Mouse (Mus musculus) urinary bladder, postnatal 0 days (tissue): ENCODE results near the gene Usp17lb. TPM values are rescaled to one million over a fixed set of nuclear protein-coding genes. Genes with fewer than 3 reads are reported as not detected.

Source experiments
- polyA plus RNA-seq: library from polyadenylated mRNA; unstranded; fragments of >200 nt; fragmentation: Nextera tagmentation; extraction: Ambion mirVana; gene quantifications from 2 replicates; pipeline ENCODE4 v1.2.1, GENCODE M21; 2015

Usp17lb gene
- polyA plus RNA-seq: not detected in 2 replicates

DNA sequence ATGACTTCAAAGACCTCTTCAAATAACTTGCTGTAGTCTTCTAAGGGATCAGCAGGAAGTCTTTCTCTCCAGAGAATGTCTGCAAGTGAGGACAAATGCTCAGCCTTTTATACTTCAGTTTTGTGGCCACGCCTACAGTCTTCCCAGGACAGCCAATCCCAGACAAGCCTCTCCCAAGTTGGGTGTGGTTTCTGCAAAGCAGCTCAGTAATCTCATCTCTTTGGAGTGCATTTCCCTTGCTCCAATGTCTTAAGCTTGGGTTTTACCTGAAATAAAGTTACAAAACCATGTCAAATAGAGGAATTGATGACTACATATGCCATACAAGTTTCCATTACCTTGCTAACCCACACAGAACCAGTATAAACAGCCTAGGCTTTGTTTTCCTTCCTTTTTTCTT lies at the start of gene Usp17lb:
Gene Usp17lb, minus strand, starts transcription at position 101 of the 400 bp plus-strand sequence.

DNA sequence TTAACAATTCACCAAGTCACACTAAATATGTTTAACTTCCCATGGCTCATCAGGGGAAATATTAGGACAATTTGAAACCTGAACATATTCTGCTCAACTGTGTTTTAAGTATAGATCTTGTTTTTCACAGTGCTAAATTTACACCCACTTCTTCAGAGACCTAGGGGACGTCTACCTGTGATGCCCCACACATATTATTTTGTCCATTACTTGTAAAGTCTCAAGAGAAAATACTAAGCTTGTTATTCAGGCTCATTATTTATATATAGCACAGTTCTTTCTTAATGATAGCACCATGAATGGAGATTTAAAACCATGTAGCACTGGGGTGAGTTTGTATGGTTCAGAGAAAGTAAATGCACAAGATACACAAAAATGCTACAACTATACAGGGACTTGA lies 35.3 kb upstream of the Usp17lb start, which contains the start of gene Olfr665:
Gene Olfr665, plus strand, starts transcription at position 301 of the 400 bp plus-strand sequence.

DNA sequence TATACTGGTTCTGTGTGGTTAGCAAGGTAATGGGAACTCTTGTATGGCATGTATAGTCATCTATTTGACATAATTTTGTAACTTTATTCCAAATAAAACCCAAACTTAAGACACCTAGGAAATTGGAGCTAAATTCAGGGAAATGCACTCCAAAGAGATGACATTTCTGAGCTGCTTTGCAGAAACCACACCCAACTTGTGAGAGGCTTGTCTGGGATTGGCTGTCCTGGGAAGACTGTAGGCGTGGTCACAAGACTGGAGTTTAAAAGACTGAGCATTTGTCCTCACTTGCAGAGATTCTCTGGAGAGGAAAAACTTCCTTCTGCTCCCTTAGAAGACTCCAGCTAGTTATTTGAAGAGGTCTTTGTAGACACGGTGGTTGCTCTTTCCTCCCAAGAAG lies 14.3 kb upstream of the Usp17lb start, which contains the start of gene Usp17la:
Gene Usp17la, plus strand, starts transcription at position 301 of the 400 bp plus-strand sequence.

Other genes with a start within 250 kb of the Usp17lb start
- gene Olfr655, start 240.8 kb downstream of the Usp17lb start, polyA plus RNA-seq: not detected in 2 replicates
- gene Olfr656, start 228.6 kb downstream of the Usp17lb start, polyA plus RNA-seq: not detected in 2 replicates
- gene Olfr657, start 217.8 kb downstream of the Usp17lb start, polyA plus RNA-seq: not detected in 2 replicates
- not detected in 2 replicates for gene Olfr658, start 195.3 kb downstream of the Usp17lb start, polyA plus RNA-seq
- gene Olfr659, start 175.8 kb downstream of the Usp17lb start, polyA plus RNA-seq: not detected in 2 replicates
- gene Olfr661, start 156.1 kb downstream of the Usp17lb start, polyA plus RNA-seq: not detected in 2 replicates
- not detected in 2 replicates for gene Usp17le, start 65.1 kb downstream of the Usp17lb start, polyA plus RNA-seq
- gene Usp17la, start 14.4 kb upstream of the Usp17lb start, polyA plus RNA-seq: not detected in 2 replicates
- gene Olfr665, start 35.4 kb upstream of the Usp17lb start, polyA plus RNA-seq: not detected in 2 replicates
- gene Olfr666, start 53.3 kb upstream of the Usp17lb start, polyA plus RNA-seq: not detected in 2 replicates
- not detected in 2 replicates for gene Olfr667, start 78.9 kb upstream of the Usp17lb start, polyA plus RNA-seq
- gene Olfr668, start 85.5 kb upstream of the Usp17lb start, polyA plus RNA-seq: not detected in 2 replicates
- not detected in 2 replicates for gene Olfr669, start 91.6 kb upstream of the Usp17lb start, polyA plus RNA-seq
- gene Olfr670, start 120.0 kb upstream of the Usp17lb start, polyA plus RNA-seq: not detected in 2 replicates
- not detected in 2 replicates for gene Olfr671, start 136.5 kb upstream of the Usp17lb start, polyA plus RNA-seq
- gene Olfr672, start 159.4 kb upstream of the Usp17lb start, polyA plus RNA-seq: not detected in 2 replicates
- gene Olfr675, start 185.9 kb upstream of the Usp17lb start, polyA plus RNA-seq: not detected in 2 replicates
- not detected in 2 replicates for gene Olfr676, start 190.1 kb upstream of the Usp17lb start, polyA plus RNA-seq
- not detected in 2 replicates for gene Olfr677, start 208.8 kb upstream of the Usp17lb start, polyA plus RNA-seq
- not detected in 2 replicates for gene Olfr678, start 221.9 kb upstream of the Usp17lb start, polyA plus RNA-seq
- gene Olfr679, start 238.6 kb upstream of the Usp17lb start, polyA plus RNA-seq: not detected in 2 replicates